Mouse (Mus musculus) intestine, embryonic 15.5 days (tissue): ENCODE measurements at regions not wholly inside any gene's neighbourhood (a gene's known extent, or its start where the extent isn't known, plus 50 kb on each side); places are given as distances from the start of the nearest gene placed in this dataset.

ENCODE experiments used
- ATAC-seq: fragments of 200-750 bp; cut with Nextera tagmentation; 2 replicates; pipeline ENCODE4 v1.8.0; 2017; ENCODE audit warnings: moderate TSS enrichment, moderate library complexity
- H3K27ac ChIP-seq: fragments of 300-500 bp; sonication (generic); 2 replicates; pipeline ENCODE4 v1.5.1; 2015; ENCODE audit warnings: mild to moderate bottlenecking, inconsistent platforms
- H3K27me3 ChIP-seq: fragments of 300-500 bp; sonication (generic); replicated peaks from 2 replicates; pipeline ENCODE4 v1.6.1; 2015; ENCODE audit warnings: inconsistent platforms
- H3K36me3 ChIP-seq: fragments of 300-500 bp; sonication (generic); 2 replicates; pipeline ENCODE4 v1.6.1; 2015; ENCODE audit warnings: inconsistent platforms
- H3K4me1 ChIP-seq: fragments of 300-500 bp; sonication (generic); replicated peaks from 2 replicates; pipeline ENCODE4 v1.6.1; 2015; ENCODE audit warnings: inconsistent platforms
- H3K4me2 ChIP-seq: fragments of 300-500 bp; sonication (generic); replicated peaks from 2 replicates; pipeline ENCODE4 v1.6.1; 2015; ENCODE audit warnings: mild to moderate bottlenecking, inconsistent platforms
- H3K4me3 ChIP-seq: fragments of 300-500 bp; sonication (generic); replicated peaks from 2 replicates; pipeline ENCODE4 v1.5.1; 2015; ENCODE audit warnings: inconsistent platforms
- H3K9ac ChIP-seq: fragments of 300-500 bp; sonication (generic); 2 replicates; pipeline ENCODE4 v1.6.1; 2015; ENCODE audit warnings: inconsistent platforms
- H3K9me3 ChIP-seq: fragments of 300-500 bp; sonication (generic); 2 replicates; pipeline ENCODE4 v1.6.1; 2016; ENCODE audit warnings: inconsistent platforms
- WGBS: fragments of 180-500 bp; shearing (Covaris S2); methylation state at CpG from one replicate; pipeline ENCODE4 v1.1.7; 2015; 5-methylcytosine and 5-hydroxymethylcytosine counted together

- H3K4me2 ChIP-seq: no peak overlapping the region
- H3K4me3 ChIP-seq: no peak overlapping the region
- H3K36me3 ChIP-seq: no peaks in the 10 kb centered on the region
- H3K9me3 ChIP-seq: no peaks in the 10 kb centered on the region
- H3K4me1 ChIP-seq: no peaks in the 10 kb centered on the region
- H3K27me3 ChIP-seq: no peaks in the 10 kb centered on the region
- no peak overlapping the region for H3K27ac ChIP-seq
- no peak for ATAC-seq
- no peak overlapping the region for H3K9ac ChIP-seq
- WGBS: 84% methylated on average over 2 of the region's 2 CpGs
Measured at GRCm38 (mm10) chr1:63869342-63869741, 100.3 kb upstream of the 4933402D24Rik start.

- Histone ChIP-seq H3K36me3 (no peaks in the 10 kb centered on the region), H3K4me1 (no peaks in the 10 kb centered on the region), H3K4me3 (no peak overlapping the region), H3K27ac (no peak overlapping the region), H3K9me3 (no peaks in the 10 kb centered on the region), H3K27me3 (no peaks in the 10 kb centered on the region), H3K4me2 (no peak overlapping the region), H3K9ac (no peak overlapping the region)
- 35% methylated on average over 6 of the region's 6 CpGs for WGBS
- ATAC-seq: peak; percentile 59
Measured at GRCm38 (mm10) chr1:63857933-63858649, 89.0 kb upstream of the 4933402D24Rik start.

DNA sequence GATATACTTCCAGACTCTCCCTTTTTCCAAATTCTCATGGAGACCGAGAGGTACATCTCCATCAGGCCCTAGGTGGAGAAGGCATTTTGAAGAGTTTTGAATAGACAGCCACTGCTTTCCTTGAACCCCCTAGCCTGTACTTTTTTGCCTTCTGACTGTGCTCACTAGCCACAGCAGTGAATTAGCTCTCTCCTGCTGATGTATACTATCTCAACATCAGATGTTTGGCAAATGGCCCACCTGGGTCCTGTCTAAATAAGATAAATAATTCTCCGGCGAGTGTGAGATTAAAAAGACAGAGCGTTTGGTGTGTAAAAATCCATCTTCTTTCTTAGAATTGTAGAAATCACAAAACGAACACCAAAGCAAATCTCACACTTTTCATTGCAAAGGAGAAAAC lies 88.4 kb upstream of the 4933402D24Rik start:
- no peaks in the 10 kb centered on the region for H3K36me3 ChIP-seq
- no peak overlapping the region for H3K4me2 ChIP-seq
- WGBS: 36% methylated on average over 5 of the region's 5 CpGs
- H3K4me3 ChIP-seq: no peak overlapping the region
- H3K27me3 ChIP-seq: no peaks in the 10 kb centered on the region
- no peaks in the 10 kb centered on the region for H3K9me3 ChIP-seq
- H3K27ac ChIP-seq: no peak overlapping the region
- no peaks in the 10 kb centered on the region for H3K4me1 ChIP-seq
- H3K9ac ChIP-seq: no peak overlapping the region
- no peak for ATAC-seq

GRCm38 (mm10) chr1:63856366-63856765 lies 87.3 kb upstream of the 4933402D24Rik start:
- no peaks in the 10 kb centered on the region for H3K27me3 ChIP-seq
- ATAC-seq: no peak
- no peak overlapping the region for H3K9ac ChIP-seq
- H3K9me3 ChIP-seq: no peaks in the 10 kb centered on the region
- no peak overlapping the region for H3K4me3 ChIP-seq
- WGBS: 93% methylated on average over 2 of the region's 2 CpGs
- H3K4me1 ChIP-seq: no peaks in the 10 kb centered on the region
- no peak overlapping the region for H3K27ac ChIP-seq
- H3K4me2 ChIP-seq: no peak overlapping the region
- H3K36me3 ChIP-seq: no peaks in the 10 kb centered on the region

DNA sequence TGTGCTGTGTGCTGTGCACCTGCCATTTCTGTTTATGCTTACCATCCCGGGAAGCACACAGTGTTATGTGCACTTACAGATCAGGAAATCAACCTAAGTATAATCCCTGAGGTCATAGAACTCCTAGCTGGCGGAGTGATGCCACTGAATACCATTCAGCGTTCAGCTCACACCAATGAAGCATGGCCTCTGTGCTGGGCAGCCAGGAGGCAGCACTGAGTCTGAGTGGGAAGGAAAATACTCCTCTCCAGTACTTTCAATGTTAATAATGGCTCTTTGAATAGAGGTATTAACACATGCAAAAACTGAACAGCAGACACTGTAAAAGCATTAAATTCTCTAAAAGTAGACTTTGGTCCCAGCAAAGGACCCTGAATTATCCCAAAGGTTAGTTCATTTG lies 85.7 kb upstream of the 4933402D24Rik start:
- Histone ChIP-seq H3K4me2 (no peak overlapping the region), H3K9me3 (no peaks in the 10 kb centered on the region), H3K4me1 (no peaks in the 10 kb centered on the region), H3K27me3 (no peaks in the 10 kb centered on the region), H3K9ac (no peak overlapping the region), H3K4me3 (no peak overlapping the region), H3K27ac (no peak overlapping the region), H3K36me3 (no peaks in the 10 kb centered on the region)
- no peak for ATAC-seq
- WGBS: 61% methylated on average over 3 of the region's 3 CpGs

DNA sequence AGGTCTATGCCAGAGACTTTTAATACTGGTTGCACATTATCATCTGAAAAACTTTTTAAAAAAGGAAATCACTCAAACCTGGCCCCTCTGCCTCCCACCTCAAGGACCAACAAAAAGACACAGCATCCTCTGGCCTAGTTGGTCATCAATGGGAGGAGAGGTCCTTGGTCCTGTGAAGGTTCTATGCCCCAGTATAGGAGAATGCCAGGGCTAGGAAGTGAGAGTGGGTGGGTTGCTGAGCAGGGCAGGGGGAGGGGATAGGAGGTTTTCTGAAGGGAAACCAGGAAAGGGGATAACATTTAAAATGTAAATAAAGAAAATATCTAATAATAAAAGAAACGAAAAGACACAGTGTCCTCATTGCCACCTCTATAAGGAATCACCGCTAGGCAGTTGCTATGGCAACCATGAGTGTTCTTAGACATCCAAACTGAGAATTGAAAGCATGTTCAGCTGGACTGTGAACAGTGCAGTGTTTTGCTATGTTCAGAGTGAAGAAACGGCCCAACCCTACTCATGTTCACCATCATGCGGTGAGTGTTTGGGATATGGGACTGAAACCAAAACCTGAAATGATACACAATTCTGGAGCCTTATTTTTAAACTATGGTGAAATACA lies 82.5 kb upstream of the 4933402D24Rik start:
- no peak overlapping the region for H3K4me3 ChIP-seq
- no peak overlapping the region for H3K27ac ChIP-seq
- H3K27me3 ChIP-seq: no peaks in the 10 kb centered on the region
- no peaks in the 10 kb centered on the region for H3K4me1 ChIP-seq
- H3K9me3 ChIP-seq: no peaks in the 10 kb centered on the region
- H3K4me2 ChIP-seq: no peak overlapping the region
- no peaks in the 10 kb centered on the region for H3K36me3 ChIP-seq
- WGBS: 83% methylated on average over 4 of the region's 4 CpGs
- no peak for ATAC-seq
- no peak overlapping the region for H3K9ac ChIP-seq

DNA sequence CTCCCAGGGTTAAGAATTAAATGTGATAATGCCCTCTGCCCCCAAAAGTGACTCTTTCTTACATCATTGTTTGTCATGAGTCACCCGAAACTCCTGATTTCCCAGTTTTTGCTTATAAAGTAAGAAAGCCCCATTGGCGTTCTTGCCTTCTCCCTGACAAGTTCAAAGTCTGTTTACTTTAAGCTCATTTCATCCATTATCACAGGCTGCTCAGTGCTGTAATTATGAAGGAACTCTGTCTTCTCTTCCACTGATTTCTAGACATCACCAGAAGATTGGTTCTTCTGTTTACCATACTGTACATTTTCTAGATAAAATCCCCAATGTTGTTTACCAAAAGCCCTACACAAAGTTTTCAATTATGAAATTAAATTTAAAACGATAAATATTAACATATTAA lies 81.2 kb upstream of the 4933402D24Rik start:
- Histone ChIP-seq H3K4me1 (no peaks in the 10 kb centered on the region), H3K27ac (no peak overlapping the region), H3K9ac (no peak overlapping the region), H3K4me2 (no peak overlapping the region), H3K36me3 (no peaks in the 10 kb centered on the region), H3K4me3 (no peak overlapping the region), H3K27me3 (no peaks in the 10 kb centered on the region), H3K9me3 (no peaks in the 10 kb centered on the region)
- ATAC-seq: peak; percentile 90
- WGBS: 48% methylated on average over 3 of the region's 3 CpGs

DNA sequence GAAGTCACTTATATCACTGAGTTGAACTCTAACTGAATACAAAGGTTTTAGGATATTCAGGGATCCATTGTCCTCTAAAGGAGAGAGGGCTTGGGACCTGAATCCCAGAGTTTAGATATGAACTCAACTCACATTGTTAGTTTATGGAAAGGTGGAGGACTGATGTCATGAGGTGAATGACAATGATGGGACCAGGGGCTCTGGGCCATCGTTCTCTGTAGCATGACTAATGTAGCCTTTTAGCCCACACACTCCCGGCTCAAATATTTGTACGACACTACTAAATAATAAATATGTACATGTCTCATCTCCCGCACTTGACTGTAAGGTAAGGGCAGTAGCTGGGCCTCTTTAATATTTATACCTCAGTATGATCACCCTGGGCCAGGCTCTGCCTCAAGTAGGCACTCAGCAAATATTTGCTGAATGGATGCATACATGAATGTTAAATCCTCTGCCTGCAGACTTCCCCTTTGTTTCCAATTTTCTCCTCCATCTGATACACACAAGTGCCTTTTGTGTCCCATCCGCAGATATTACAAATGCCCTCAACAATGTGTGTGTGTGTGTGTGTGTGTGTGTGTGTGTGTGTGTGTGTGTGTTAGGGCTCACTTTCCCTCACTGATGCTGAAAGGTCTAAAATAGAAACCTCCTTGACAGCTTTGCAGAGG lies 59.2 kb upstream of the 4933402D24Rik start:
- Histone ChIP-seq H3K4me3 (no peak overlapping the region), H3K9me3 (no peaks in the 10 kb centered on the region), H3K4me1 (no peaks in the 10 kb centered on the region), H3K27me3 (no peaks in the 10 kb centered on the region), H3K27ac (no peak overlapping the region), H3K9ac (no peak overlapping the region), H3K36me3 (no peaks in the 10 kb centered on the region), H3K4me2 (no peak overlapping the region)
- no peak for ATAC-seq
- WGBS: 81% methylated on average over 5 of the region's 5 CpGs

GRCm38 (mm10) chr1:63820614-63821270 lies 51.7 kb upstream of the 4933402D24Rik start:
- Histone ChIP-seq H3K27me3 (no peaks in the 10 kb centered on the region), H3K9me3 (no peaks in the 10 kb centered on the region), H3K27ac (no peak overlapping the region), H3K36me3 (no peaks in the 10 kb centered on the region), H3K4me2 (no peak overlapping the region), H3K4me3 (no peak overlapping the region), H3K4me1 (no peaks in the 10 kb centered on the region), H3K9ac (no peak overlapping the region)
- no peak for ATAC-seq
- WGBS: 68% methylated on average over 4 of the region's 4 CpGs

DNA sequence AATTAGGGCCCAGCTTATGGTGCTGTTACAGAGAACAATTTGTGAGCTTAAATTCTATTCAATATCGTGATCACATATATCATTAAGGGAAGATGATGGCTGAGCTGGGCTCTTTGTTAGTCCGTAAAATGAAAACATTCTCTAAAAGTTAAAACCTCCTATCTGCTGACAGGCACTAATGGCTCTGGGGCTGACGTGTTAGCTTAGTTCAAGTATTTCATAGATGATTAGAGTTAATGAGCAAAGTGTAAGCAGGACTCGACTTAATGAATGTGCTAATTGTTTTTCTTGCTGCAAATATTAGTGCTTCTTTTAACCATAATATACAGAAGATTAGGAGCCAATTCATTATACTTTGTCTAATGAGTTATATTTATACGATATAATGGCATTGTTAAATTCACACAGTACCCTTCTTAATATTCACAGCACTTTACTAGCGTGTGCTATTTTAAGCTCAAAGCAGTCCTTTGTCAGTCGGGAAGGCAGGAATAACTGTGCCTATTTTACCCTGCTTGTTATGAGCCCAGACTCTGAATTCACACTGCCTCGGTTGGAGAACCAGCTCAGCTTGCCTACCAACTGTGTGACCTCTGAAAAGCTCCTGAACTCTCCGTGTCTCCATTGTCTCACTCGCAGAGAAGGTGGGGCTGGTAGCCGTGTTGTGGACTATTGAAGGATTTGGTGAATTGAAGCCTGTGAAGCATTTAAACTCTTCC lies 50.6 kb upstream of the 4933402D24Rik start:
- 66% methylated on average over 11 of the region's 11 CpGs for WGBS
- H3K27ac ChIP-seq: no peak overlapping the region
- no peaks in the 10 kb centered on the region for H3K4me1 ChIP-seq
- no peak for ATAC-seq
- no peak overlapping the region for H3K4me2 ChIP-seq
- H3K9me3 ChIP-seq: no peaks in the 10 kb centered on the region
- H3K9ac ChIP-seq: no peak overlapping the region
- no peaks in the 10 kb centered on the region for H3K27me3 ChIP-seq
- no peaks in the 10 kb centered on the region for H3K36me3 ChIP-seq
- no peak overlapping the region for H3K4me3 ChIP-seq
